Mouse (Mus musculus) ES-Bruce4 (cell line): ENCODE results near the gene Ubxn7. TPM values are rescaled to one million over a fixed set of nuclear protein-coding genes. Genes with fewer than 3 reads are reported as not detected.

ENCODE experiments used
- H3K27ac ChIP-seq: 2 replicates; pipeline ENCODE4 v1.5.1; 2012; ENCODE audit warnings: low read length, inconsistent platforms; ENCODE audit not compliant: insufficient read depth
- H3K27me3 ChIP-seq: 2 replicates; pipeline ENCODE4 v1.6.1; 2012; ENCODE audit warnings: mild to moderate bottlenecking, low read length, inconsistent platforms; ENCODE audit not compliant: control insufficient read depth, poor library complexity, insufficient read depth, severe bottlenecking
- H3K36me3 ChIP-seq: 2 replicates; pipeline ENCODE4 v1.6.1; 2012; ENCODE audit warnings: inconsistent platforms, mild to moderate bottlenecking, low read length, moderate library complexity; ENCODE audit not compliant: control insufficient read depth, poor library complexity, insufficient read depth, severe bottlenecking
- H3K4me1 ChIP-seq: one replicate; pipeline ENCODE4 v1.8.1; 2011; ENCODE audit warnings: low read length; ENCODE audit not compliant: control insufficient read depth, insufficient read depth
- H3K4me3 ChIP-seq: 2 replicates; pipeline ENCODE4 v1.5.1; 2011; ENCODE audit warnings: low read depth, mild to moderate bottlenecking, low read length
- H3K9ac ChIP-seq: 2 replicates; pipeline ENCODE4 v1.6.1; 2012; ENCODE audit warnings: low read depth, mild to moderate bottlenecking, inconsistent platforms; ENCODE audit not compliant: poor library complexity, severe bottlenecking
- H3K9me3 ChIP-seq: replicated peaks from 2 replicates; pipeline ENCODE4 v1.6.1; 2012; ENCODE audit warnings: mild to moderate bottlenecking, low read length, inconsistent platforms; ENCODE audit not compliant: control insufficient read depth, poor library complexity, insufficient read depth, severe bottlenecking
- CTCF ChIP-seq: IDR thresholded peaks from one replicate; pipeline ENCODE4 v1.8.1; 2011; ENCODE audit warnings: low read depth, low read length
- EP300 ChIP-seq: IDR thresholded peaks from 2 replicates; pipeline ENCODE4 v1.6.1; 2011; ENCODE audit warnings: low read depth, low read length; ENCODE audit not compliant: insufficient read depth
- POLR2A ChIP-seq: IDR thresholded peaks from one replicate; pipeline ENCODE4 v1.8.1; 2011; ENCODE audit warnings: low read length; ENCODE audit not compliant: insufficient read depth
- polyA plus RNA-seq: library from polyadenylated mRNA; stranded (reverse); fragments of >200 nt; gene quantifications from 2 replicates; pipeline ENCODE4 v1.2.4, GENCODE M21; 2011; ENCODE audit warnings: low read depth; ENCODE audit not compliant: missing spikeins, insufficient read depth, insufficient read length

Ubxn7 gene
- polyA plus RNA-seq, 1 experiment, result 108 TPM

DNA sequence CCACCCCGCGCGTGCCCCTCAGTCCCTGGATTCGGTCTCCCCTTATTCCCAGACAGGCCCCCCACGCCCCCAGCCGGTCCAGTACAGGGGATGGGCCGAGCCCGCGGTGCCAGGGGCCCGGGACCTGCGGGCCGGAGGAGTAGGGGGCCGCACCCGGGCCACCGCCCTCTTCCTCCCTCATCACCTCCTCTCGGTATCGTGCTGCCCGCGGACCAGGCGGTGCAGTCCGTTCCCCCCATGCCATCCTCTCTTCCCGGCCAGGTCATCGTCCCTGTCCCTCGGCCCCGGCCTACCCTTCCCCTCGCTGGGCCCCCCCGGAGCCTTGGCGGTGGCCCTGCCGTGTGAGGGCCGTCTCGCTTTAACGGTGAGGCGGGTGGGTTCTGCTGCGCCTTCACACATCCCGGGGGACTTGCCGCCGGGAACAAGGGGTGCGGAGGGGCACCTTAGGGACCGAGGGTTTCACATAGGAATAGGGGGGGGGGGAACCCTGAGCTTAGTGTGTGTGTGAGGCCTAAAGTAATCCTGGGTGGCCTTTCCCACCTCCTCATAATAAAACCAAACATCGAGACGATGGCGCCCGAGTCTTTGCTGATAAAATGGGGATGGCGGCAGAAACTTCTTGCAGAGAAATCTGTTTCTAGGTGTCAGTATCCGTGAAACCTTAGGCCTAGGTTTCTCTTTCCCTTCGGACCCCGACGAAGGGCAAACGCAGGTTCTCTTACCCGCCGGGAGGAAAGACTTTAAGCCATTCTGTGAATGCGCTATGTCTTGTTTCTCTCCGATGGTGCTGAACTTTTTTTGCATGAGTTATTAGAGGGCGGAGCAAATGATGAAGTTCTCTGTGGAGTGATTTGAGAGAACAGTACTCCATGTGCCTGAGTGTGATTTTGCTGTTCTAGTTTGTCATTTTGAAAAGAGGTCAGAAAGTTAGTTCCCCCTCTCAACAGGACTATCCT lies 777 bp downstream of the Ubxn7 start:
- peaks cover 3% of the 10 kb centered on the region for H3K4me1 ChIP-seq
- H3K4me3 ChIP-seq, result peak overlapping the region; percentile 82
- H3K27ac ChIP-seq, result peak overlapping the region; percentile 86
- no peaks in the 10 kb centered on the region for H3K27me3 ChIP-seq
- H3K9ac ChIP-seq, result peak overlapping the region; percentile 94
- no peaks in the 10 kb centered on the region for H3K36me3 ChIP-seq
- TF ChIP-seq EP300 (no peak), POLR2A (no peak)
- no peaks in the 10 kb centered on the region for H3K9me3 ChIP-seq

- Histone ChIP-seq H3K4me1 (peaks cover 3% of the 10 kb centered on the region), H3K36me3 (no peaks in the 10 kb centered on the region), H3K9me3 (no peaks in the 10 kb centered on the region), H3K27ac (no peak overlapping the region), H3K27me3 (no peaks in the 10 kb centered on the region), H3K4me3 (no peak overlapping the region), H3K9ac (no peak overlapping the region)
- no peak for TF ChIP-seq CTCF
- no peak for TF ChIP-seq POLR2A
- TF ChIP-seq EP300, result no peak
Measured at GRCm38 (mm10) chr16:32335146-32335545, 3.1 kb downstream of the Ubxn7 start.

GRCm38 (mm10) chr16:32336026-32336780 lies 4.1 kb downstream of the Ubxn7 start:
- TF ChIP-seq CTCF, result no peak
- TF ChIP-seq POLR2A, result no peak
- TF ChIP-seq EP300, result no peak
- Histone ChIP-seq H3K4me3 (no peak overlapping the region), H3K27ac (0 out of 2 replicates have a peak overlapping the region, but pooled peaks have one; percentile 17)

GRCm38 (mm10) chr16:32337001-32337400 lies 4.9 kb downstream of the Ubxn7 start:
- no peaks in the 10 kb centered on the region for H3K27me3 ChIP-seq
- no peak overlapping the region for H3K27ac ChIP-seq
- no peak for TF ChIP-seq CTCF
- no peak for TF ChIP-seq POLR2A
- TF ChIP-seq EP300, result no peak
- H3K4me3 ChIP-seq, result no peak overlapping the region
- no peak overlapping the region for H3K9ac ChIP-seq
- peaks cover 3% of the 10 kb centered on the region for H3K4me1 ChIP-seq
- no peaks in the 10 kb centered on the region for H3K36me3 ChIP-seq
- H3K9me3 ChIP-seq, result no peaks in the 10 kb centered on the region

More at GRCm38 (mm10) chr16:32336026-32336780, 4.1 kb downstream of the Ubxn7 start:
- Histone ChIP-seq H3K4me1 (peaks cover 3% of the 10 kb centered on the region), H3K27me3 (no peaks in the 10 kb centered on the region), H3K36me3 (no peaks in the 10 kb centered on the region), H3K9ac (no peak overlapping the region), H3K9me3 (no peaks in the 10 kb centered on the region)

- no peaks in the 10 kb centered on the region for H3K9me3 ChIP-seq
- H3K27ac ChIP-seq, result no peak overlapping the region
- no peaks in the 10 kb centered on the region for H3K27me3 ChIP-seq
- TF ChIP-seq POLR2A (no peak), EP300 (no peak), CTCF (no peak)
- no peaks in the 10 kb centered on the region; the same call in 1 of the 2 replicates for H3K36me3 ChIP-seq
- H3K4me3 ChIP-seq, result no peak overlapping the region
- H3K4me1 ChIP-seq, result peaks cover 3% of the 10 kb centered on the region
- H3K9ac ChIP-seq, result no peak overlapping the region
Measured at GRCm38 (mm10) chr16:32340451-32340850, 8.4 kb downstream of the Ubxn7 start.
